Mouse (Mus musculus) gastrocnemius, postnatal 4 days (tissue): ENCODE measurements around the gene Cpn2. TPM values are rescaled to one million over a fixed set of nuclear protein-coding genes. Genes with fewer than 3 reads are reported as not detected.

Experiments used
- DNase-seq, 2 experiments: peaks; one replicate each; pipeline ENCODE4 v3.0.0; 2021 to 2022; ENCODE audit warnings: low spot score in 2 of 2, mixed read lengths in 2 of 2
- total RNA-seq, 2 experiments: library from RNA; stranded (reverse); gene quantifications; 2 replicates each; pipeline ENCODE4 v1.2.3; 2021

Gene Cpn2
- total RNA-seq, 2 experiments from 2014 or later: 0.12 to 0.36 TPM

GRCm38 (mm10) chr16:30241623-30242022 is 25.7 kb downstream of the Cpn2 start:
- DNase-seq: peak in 1 of 2 experiments; percentile 44

GRCm38 (mm10) chr16:30238791-30239190 is 28.5 kb downstream of the Cpn2 start:
- no peak for DNase-seq

GRCm38 (mm10) chr16:30236091-30236699 is 31.1 kb downstream of the Cpn2 start:
- DNase-seq: peak; percentile 85 to 89

- peak in 1 of 2 experiments; percentile 31 for DNase-seq
Measured at GRCm38 (mm10) chr16:30235577-30235976, 31.7 kb downstream of the Cpn2 start.

GRCm38 (mm10) chr16:30234636-30235546 is 32.4 kb downstream of the Cpn2 start:
- peak in 1 of 2 experiments; percentile 33 for DNase-seq

DNA sequence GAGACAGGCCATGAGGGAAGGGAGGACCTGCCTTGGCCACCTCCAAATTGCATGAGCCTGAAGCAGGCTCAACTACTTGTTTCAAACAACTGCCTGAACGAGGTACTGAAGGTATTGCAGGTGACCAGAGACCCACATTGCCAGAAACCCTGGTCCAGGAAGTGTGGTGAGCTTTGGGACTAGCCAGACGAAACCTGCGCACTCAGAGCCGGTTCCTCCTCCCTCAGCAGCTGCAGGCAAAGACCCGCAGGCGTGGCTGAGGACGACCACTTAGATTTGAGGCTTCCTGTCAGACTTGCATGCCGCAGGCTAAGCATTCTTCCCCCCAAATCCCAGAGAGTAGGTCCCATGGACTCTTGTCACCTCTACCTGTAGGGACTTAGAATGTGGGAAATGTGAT is 33.2 kb downstream of the Cpn2 start:
- no peak for DNase-seq

GRCm38 (mm10) chr16:30231882-30232604 is 35.3 kb downstream of the Cpn2 start:
- DNase-seq: peak in 1 of 2 experiments; percentile 35

DNA sequence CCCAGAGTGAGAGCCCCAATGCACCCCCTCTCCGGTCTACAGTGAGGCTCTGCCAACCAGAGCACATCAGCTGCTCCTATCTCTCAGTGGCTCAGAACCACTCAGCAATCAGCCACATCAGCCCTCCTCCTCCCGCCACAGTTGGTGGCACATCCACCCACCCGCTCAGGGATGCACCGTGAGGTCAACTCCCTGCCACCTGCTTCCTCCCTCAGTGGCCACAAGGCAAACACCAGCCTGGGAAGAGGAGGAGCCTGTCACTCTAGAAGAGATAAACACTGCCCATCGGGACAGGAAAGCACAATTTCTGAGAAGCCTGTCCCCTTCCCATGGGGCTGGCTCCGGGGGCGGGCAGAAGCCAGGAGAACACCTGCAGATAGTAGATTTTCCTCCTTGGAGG is 39.9 kb downstream of the Cpn2 start:
- no peak for DNase-seq

GRCm38 (mm10) chr16:30221161-30221782 is 46.0 kb downstream of the Cpn2 start:
- DNase-seq: no peak

GRCm38 (mm10) chr16:30215811-30216210 is 51.5 kb downstream of the Cpn2 start:
- DNase-seq: no peak

- DNase-seq: no peak
Measured at GRCm38 (mm10) chr16:30213644-30214043, 53.7 kb downstream of the Cpn2 start.

- no peak for DNase-seq
Measured at GRCm38 (mm10) chr16:30212035-30212434, 55.3 kb downstream of the Cpn2 start.

DNA sequence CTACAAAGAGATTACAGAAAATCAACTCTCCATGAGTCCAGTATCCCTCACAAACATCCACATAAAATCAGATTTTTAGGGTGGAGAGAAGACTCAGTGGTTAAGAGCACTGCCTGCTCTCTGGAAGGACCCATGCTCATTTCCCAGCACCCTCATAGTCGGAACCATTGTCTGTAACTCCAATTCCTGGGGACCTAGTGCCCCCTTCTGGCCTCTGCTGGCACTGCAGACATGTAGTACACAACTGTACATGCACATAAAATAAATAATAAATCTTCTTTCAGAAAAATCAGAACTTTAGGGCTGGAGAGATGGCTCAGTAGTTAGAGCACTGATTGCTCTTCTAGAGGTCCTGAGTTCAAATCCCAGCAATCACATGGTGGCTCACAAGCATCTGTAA is 58.0 kb downstream of the Cpn2 start:
- DNase-seq: no peak

GRCm38 (mm10) chr16:30207991-30208390 is 59.3 kb downstream of the Cpn2 start:
- no peak for DNase-seq

DNA sequence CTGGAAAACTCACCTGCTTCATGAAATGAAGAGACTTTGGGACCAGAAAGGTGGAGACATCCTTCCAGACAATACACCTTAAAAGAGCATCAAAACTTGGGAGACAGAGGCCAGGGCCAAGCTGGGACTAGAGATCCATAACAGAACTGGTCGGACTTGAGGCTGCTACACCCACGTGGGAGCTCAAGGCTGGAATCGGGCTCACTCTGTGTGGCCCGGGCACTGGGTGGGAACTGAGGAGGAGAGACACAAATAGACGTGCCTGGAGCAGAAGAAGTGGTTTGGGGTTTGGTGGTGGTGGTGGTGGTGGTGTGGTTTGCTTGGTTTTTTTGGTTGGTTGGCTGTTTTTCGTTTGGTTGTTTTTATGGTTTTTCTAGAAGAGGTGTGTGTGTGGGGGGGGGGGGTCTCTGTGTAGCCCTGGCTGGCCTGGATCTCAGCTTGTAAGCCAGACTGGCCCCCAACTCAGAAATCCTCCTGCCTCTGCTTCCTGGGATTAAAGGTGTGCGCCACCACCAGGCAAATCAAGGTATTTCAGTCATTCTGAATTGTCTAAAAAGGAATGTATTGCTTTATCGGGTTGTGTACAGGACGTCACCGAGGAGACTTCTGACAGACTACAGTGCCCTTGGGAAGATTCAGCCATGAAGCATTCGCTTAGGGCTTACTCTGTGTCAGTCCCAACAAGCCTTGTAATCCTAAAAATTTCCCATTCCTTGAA is 60.0 kb downstream of the Cpn2 start:
- no peak for DNase-seq

Other genes with a start within 250 kb of the Cpn2 start
- gene Hes1, start 203.1 kb downstream of the Cpn2 start, total RNA-seq: 10 to 100 TPM; 29.5 to 30.0 TPM
- 1 to 10 TPM; 2.3 to 2.8 TPM for gene Lrrc15, start 15.8 kb upstream of the Cpn2 start, total RNA-seq
- gene Gp5, start 43.3 kb upstream of the Cpn2 start, total RNA-seq: under 1 TPM; 0.36 to 0.49 TPM
- gene Atp13a3, start 138.5 kb upstream of the Cpn2 start, total RNA-seq: 100 to 1,000 TPM in 1 of 2 experiments, 10 to 100 TPM in 1; 94.9 to 113 TPM